Mouse (Mus musculus) erythroblast, adult 5-6 weeks (primary cell): Measurements from ENCODE around the gene Spata16. TPM values are rescaled to one million over a fixed set of nuclear protein-coding genes. Genes with fewer than 3 reads are reported as not detected.
"Not testable (repeated sequence)": the region's sequence is repeated elsewhere in the genome, so short reads cannot be mapped to it uniquely, and the experiment has no call there.

Experiments used
- ATAC-seq: replicated peaks from 2 replicates; pipeline ENCODE4 v1.8.0; 2016; ENCODE audit warnings: moderate number of reproducible peaks, mild to moderate bottlenecking, moderate TSS enrichment, inconsistent platforms; ENCODE audit not compliant: poor library complexity, low FRiP score, severe bottlenecking
- total RNA-seq, 2 experiments: library from RNA; stranded (forward) in 1 of 2; stranded (reverse) in 1 of 2; fragments of 150-400 nt in 1 of 2; fragments of 200-764, 138-1000 nt in 1 of 2; gene quantifications; 2 replicates each; pipeline versions ENCODE4 v1.2.3 to v1.2.4; 2015 to 2017; ENCODE audit warnings: low replicate concordance in 2 of 2

Spata16 gene
- total RNA-seq (2015; ENCODE audit: low replicate concordance) (not detected in 2 replicates), total RNA-seq (2017; ENCODE audit: low replicate concordance) (not detected in 2 replicates)

DNA sequence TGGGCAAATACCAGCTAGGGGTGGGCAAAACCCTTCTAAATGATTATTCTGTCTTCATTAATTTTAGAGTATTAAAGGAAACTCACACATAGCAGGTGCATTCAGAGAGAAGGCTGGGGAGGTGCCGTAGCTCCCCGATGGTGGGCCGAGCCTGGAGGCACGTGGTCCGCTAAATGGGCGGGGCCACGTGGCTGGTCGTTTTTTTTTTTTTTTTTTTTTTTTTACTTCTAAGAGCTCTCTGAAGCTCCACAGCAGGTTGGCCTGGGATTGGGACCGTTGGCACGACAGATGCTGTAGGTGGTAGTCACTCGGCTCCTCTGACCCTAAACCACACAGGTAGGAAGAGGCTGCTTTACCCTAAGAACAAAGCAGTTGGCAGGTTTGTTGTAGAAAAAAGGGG, at the start of gene Spata16:
Spata16 (plus strand) TSS at position 219 of the 400 bp plus-strand sequence.
- ATAC-seq = no peak

DNA sequence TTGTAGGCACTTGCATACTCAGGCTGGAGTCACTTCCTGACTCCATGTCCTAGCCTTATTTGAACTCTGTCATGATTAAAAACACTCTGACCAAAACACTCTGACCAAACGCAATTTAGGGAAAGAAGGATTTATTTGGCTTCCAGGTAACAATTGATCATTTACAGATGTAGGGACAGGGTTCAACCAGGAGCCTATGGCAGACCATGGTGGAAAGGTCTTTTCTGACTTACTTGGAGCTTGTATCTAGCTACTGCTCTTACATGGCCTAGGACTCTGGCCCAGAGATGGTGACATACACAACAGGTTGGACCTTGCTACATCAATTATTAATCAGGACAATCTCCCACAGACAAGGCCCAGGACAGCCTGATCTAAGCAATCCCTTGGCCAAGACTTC, 32.6 kb upstream of the Spata16 start:
- ATAC-seq = no peak

DNA sequence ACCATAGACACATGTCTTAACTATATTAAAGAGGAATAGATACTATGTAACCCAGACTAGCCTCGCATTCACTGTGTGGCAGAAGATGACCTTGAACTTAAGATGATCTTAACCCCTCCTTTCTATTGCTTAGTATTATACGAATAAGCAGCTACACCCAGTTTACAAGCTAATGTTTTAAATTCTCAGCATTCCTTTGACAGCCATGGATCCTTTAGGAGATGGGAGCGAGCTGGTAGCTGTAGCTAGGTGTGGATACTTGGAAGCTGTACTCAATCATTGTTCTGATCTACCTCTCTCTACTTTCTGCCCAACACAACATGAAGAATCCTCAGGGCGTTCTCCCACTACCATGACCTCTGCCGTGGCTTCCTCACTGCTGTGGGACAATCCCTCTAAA, 28.9 kb upstream of the Spata16 start:
- no peak for ATAC-seq

DNA sequence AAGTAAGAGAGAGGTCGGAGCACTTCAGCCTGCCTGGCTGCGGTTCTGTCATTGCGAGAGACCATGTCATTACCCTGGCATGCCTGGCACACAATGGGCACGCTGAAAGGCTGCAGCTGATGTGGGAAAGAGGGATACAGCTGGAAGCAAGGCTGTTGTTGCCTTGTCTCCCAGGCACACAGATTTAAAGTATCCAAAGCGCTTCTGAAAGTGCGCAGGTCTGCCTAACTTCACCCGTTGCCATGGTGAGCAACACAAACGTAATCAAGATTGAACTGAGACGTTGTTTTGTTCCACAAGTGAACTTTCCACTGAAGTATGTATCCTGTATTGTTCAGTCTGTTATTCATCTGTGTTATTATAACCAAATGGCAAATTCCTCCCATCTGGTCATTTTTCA, 1.8 kb downstream of the Spata16 start:
- no peak for ATAC-seq

DNA sequence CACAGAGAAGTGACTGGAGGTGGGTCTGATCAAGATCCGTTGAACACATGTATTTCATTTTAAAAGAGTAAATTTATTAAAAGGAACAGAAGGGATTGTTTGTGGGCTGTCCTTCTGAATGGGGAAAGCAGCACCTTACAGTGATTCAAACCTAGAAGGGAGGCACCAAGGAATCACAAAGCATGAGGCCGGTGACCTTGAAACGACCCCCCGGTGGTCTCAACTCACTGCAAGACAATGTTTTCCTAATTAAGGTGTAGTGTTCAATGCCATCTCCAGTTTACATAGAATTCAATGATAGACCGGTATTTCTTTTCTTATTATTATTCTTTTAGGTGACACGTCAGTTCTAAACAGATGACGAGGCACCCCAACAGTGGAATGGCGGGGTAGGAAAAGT, 2.4 kb downstream of the Spata16 start:
- no peak for ATAC-seq

DNA sequence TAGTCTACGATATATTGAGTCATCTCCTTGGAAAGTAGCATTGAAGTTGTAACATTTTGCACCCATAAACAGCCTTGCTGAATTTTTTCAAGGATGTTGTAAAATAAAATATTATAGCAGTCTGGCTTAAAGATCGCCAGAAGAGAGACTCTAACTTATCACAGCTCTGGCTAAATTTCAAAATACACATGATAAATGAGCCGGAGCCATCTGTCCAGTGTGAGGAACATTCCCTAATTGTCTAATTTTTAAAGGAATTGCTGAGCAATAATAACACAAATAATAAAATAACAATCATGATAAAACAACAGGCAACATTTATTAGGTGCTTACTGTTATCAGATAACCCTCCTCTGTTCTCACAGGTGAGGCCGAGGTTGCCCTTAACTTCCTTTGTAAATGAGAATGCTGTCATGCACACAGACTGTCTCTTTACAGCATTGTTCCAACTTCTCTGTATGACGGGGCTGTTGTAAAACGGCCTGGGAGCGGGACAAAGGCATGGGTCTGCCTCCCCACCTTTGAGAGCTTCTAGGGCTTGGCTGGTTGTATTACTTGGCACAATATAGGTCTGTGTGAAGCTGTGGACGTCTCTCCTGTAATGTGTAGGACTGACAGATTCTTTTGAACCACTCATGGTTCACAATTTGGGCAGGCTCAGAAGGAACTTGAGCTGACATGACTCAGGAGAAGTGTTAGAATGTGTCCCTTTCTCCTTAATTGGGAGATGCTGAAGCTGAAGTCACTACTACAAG, 3.1 kb downstream of the Spata16 start:
- no peak for ATAC-seq

DNA sequence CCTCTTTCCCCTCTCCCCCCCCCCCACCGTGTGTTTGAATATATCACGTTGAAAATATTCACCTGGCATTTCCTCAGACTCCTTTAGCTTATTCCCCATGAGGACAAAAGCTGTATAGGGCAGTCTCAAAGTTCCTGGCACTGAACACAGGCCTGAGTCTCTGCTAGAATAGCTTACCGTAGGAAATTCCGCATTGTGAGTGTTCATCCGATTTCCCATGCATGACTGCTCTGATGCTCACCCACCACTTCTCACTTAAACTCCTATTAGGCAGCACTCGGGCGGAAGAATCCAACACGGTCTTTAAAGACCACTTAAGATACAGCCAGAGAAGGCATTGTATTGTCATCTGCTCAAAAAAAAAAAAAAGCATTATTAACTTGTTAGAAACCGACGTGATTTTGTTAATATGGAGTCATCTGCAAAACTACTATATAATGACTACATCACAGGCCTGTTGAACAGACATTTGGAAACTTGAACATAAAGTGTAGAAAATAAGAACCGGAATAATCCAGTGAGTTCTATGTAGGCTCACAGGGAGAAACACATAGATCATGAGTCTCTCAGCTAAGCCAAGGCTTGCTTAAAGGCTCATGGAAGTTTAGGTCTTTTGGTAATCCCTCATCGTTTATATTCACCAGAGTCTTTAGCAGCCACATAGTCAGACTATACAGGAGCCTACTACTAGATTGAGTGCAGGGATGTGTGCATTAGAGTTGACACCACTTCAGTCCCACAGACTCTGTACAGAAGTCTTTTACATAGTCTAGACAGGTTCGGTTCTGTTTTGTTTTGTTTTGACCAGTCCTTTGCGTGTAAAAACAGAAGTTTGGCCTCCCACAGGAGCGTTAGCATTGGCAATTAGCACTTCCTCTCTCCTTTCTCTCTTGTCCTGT, 4.2 kb downstream of the Spata16 start:
- ATAC-seq = no peak

DNA sequence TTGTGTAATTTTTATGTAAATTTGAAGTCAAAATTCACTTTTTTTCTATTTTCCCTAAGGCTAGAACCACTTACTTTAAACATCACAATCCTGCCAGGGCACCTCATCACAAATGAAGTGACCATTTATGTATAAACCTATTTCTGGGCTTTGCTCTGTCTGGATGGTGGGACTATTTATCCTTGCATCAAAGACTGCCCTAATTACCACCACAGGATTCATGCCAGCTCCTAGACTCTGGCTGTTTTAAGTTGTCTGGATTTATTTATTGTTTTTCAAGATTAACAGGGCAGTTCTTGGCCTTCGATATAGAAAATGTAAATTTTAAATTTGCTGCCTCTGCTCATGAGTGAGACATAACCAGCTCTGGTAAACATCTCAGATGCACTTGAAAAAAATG, 6.7 kb downstream of the Spata16 start:
- no peak for ATAC-seq

DNA sequence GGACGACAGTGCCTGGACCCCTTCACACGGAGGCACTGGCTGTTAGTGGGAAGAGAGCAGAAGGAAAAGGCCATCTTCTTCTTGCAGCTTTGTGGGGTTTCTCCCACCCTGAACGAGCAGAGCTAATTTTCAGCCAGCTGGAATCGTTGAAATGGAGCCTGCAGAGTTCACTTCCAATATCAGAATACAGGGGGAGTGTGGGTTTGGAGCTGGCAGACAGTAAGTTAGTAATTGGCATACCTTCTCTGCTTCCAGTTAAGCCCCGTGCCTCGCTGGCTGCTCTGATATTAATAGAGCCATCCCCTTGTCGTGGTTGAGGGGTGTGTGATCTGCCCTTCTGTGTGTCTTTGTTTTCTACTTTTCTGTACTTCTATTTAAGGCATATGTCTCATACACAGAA, 9.4 kb downstream of the Spata16 start:
- ATAC-seq = no peak

DNA sequence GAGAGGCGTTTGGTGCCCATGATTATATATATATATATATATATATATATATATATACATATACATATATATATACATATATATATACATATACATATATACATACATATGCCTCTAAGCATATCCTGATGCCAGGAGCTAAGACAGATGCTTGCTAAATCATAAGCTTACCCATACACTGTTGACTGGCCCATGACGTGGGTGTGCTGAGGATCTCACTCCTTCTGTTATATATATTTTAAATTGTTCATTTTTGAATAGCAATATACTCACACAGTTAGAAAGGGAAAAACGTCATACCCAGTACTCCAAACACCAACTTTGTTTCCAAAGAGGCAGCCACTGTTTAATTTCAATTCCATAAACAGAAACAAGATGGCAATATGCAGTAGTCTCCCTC, 48.4 kb downstream of the Spata16 start:
- ATAC-seq = no peak

DNA sequence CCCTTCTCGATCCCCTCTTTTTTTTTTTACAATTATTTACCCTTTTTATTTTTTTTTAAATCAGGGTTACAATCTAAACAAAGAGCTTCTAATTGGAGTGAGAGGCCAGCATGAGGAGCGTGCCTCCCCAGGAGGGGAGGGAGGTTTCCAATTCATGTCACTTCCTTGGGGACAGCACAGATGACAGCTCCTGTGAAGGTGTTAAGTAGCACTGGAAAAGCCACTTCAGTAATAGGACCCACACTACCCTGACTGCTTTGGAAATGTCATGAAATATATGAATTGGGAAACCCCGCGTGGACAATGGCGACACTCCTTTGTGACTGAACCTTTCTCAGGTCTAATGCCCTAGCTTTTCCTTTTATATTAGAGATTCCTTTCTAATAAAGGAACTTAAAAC, 72.1 kb downstream of the Spata16 start:
- not testable (repeated sequence) for ATAC-seq

DNA sequence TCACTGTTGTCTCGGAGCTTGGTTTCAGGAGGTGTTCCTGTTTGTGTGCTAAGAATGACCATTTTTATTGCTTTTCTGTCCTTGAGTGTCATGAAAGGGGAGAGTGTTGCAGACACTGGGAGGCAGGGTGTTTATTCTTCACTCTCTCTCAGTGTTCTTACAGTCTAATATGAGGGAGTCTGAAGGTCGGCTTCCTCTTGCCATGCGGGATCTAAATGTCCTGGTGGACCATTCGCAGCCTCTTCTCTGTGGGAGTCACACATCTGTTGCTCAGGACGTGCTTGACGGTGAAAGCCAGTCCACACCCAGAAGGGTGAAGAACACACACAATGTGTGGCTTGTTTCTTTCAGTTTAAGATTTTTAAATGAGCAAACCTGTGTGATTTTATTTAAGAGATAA, 90.1 kb downstream of the Spata16 start:
- ATAC-seq = no peak

DNA sequence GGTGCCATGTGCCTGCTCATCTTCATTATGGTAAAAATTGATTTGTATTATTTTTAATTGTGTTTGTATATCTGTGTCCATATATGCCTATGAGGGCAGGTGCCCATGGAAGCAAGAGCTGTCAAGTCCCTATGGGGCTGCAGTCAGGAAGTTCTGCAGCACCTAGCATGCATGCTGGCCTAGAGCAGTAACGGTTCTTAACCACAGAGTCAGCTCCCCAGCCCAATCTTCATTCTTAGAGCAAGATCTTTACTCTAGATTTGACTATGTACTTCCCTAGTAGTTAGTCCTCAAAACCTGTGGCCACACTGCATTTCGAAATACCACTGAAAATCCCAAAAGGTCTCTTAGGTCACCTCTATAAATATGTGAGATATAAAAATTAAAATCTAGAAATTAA, 113.1 kb downstream of the Spata16 start:
- no peak for ATAC-seq

DNA sequence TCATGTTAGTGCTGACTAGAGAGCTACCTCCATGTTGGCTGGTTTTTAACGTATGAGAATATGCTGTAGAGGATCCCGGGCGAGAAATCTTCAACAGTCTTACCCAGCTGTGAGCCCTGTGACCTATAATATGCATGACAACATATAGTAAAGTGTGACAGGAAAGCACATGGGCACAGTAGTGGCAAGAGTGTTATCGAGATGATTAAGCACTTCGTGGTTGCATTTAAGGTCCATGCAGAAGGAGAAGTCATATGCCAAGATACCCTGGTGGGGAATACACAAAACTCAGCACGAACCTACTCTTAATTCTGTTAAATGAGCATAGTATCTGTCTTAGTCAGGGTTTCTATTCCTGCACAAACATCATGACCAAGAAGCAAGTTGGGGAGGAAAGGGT, 115.0 kb downstream of the Spata16 start:
- ATAC-seq = no peak

DNA sequence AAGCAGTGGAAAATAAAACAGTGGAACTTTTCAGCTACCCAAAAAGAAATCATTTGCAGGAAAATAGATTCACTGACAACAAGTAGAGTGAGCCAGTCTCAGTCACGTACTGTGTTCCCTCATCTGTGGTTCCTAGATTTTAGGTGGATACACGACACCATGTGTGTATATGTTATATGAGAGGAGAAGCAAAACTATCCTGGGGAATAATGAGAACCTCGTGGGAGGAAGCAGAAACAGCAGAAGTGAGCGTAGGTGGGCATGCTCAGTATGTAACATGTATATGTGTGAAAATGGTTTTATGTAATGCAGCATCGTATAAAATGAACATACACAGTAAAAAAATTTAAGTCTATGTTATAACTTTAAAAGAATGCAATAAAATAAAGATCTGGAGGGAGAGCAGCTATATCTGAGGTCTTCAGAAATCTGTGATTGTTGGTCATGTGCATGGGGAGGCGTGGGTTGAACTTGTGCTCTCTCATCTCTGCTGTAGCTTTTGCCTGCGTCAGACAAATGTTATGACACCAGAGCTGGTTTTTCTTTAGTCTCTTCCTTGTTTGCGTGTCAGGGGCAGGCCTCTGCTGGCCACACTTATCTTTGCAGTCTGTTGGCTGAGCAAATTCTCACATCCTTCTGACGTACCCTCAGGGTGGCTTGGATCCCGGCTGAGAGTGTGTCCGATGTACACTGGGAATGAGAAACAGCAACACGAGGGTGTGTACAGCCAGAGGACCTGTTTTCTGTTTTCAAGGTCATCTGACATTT, 156.1 kb downstream of the Spata16 start:
- no peak for ATAC-seq

DNA sequence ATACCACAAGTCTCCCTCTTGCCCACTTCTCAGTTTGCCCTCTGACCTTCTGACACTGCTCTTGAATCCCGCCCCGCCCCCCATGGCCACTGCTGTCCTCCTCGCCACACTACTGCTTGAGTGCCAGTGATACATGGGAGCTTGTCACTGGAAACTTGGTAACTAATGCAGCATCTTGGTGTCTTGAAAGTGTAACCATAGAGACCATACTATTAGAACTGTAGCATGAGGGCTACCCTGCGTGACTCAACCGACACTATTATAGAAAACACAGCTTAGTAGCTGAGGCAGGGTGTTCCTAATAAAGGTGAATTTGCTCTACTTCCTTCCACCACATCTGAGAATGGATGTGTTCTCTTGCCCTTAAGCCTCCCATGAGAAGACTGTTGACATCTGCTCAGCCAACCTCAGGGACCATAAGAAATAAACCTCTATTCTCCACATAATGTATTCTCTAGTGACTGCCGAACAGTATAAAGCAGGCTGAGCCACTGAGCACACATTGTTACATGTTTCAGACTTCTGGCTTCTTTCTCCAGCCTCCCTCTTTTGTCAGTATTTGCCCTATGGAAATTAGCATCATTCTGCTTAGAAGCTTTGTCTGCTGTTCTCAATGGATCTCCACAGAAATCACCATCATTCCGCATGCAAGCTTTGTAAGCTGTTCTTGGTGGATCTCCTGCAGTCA, 158.6 kb downstream of the Spata16 start:
- ATAC-seq = no peak

DNA sequence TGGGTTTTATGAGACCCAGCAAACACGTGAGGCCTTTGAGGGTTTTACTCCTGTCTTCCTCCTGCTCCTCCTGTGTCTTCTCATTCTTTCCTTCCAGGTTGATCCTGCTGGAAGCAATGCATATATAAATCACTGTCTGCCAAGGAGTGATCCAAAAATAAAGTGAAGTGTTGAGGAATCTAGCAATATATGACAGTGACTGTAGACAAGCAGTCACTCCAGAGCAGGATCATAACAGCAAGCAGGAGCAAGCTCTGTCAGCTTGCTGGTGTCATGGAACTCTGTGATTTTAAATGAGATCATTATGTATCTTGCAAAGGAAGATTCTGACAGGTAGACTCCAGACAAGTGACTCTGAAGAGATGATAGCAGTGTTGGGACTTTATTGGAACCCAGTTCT, 159.5 kb downstream of the Spata16 start:
- no peak for ATAC-seq

DNA sequence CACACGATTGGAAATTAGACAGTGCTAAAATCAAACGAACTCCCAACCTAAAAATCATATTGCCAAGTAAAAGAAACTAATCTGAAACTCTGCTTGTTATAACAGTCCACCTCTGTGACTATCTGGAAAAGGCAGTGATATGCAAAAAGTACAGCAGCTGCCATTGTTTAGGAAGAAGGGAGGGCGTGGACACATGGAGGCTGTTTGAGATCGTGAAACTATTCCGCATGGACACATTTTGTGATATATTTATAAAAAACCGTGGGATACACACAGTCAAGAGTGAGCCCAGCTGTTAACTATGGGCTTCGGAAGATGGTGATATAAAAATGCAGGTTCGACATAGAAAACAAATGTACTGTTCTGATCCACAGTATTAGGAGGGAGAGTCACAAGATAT, 176.9 kb downstream of the Spata16 start:
- ATAC-seq = no peak

DNA sequence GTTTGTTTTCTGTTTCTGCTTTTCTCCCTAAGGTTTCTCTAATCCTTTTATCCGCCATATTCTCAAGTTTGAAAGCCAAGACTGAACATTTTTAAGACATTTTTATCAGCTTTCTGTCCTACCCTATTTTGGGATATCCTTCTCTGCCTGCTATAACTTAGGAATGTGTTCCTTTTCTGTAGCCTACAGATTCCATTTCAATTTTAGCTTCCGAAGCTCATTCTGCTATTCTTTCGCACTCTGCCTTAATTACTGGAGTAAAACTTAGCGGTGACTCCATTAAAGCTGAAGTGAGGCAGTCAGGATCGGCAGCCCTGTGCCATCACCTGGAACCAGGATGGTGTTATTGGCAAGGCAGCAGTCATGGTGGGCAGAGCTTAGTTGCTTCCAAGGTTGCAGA, 178.3 kb downstream of the Spata16 start:
- ATAC-seq = no peak

DNA sequence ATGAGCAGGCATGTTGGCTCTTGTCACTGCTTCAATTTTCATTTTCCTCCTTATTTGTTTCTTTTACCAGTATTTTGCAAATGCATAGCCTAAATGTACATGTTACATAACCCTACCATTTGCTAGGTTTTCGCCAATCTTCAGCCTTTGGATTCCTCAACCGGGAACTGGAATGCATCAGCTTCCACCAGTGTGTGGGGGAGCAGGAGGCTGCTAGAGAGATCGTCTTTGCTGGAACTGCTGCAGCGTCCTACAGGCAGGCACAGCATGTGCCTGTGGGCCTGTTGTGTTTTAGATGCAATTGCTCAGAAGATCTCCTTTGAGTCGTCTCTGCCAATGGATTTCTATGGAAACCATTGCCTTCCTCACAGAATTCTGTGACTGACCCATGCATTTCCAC, 182.0 kb downstream of the Spata16 start:
- no peak for ATAC-seq
